In the genomic region with DNA sequence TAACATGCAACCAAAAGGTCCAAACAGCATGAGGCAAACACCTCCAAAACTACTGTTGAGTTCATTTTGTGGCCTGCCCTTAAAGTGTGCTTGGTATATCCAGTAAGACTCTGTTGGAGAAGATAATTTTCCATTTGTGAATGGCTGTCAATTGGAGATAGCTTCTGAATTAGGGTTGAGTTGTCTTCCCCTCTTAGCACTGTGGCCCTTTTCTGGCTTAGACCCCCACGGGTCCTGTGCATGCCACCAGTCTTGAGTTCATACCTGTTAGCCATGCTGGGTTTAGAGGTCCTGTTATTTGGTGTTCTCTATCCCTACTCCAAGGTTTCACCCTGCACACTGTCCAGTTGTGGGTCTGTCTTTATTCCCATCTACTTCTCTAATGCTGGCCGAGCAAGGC, we compare ENCODE assay signal across 12 mouse cellular contexts. TPM values are rescaled to one million over a fixed set of nuclear protein-coding genes. Genes with fewer than 3 reads are reported as not detected.
DNase-seq lines count a peak whose midpoint lies in the region; ATAC-seq and TF ChIP-seq lines count a peak whose summit lies in the region.
"Had no signal": no experiment of that assay in that cellular context is flagged by ENCODE, and none has a peak within 500 bp of the region (broad histone marks: within the 10 kb centered on the region; RNA-seq: fewer than 3 reads in every experiment).

No protein-coding gene starts in this region.

- ATAC-seq in heart, embryonic 11.5 days (replicated peaks; ENCODE audit: insufficient number of reproducible peaks, low FRiP score, low TSS enrichment) = no peak
- ATAC-seq in megakaryocyte, adult 5-6 weeks (ENCODE audit: poor library complexity, severe bottlenecking) = no peak
- ATAC-seq in liver, embryonic 13.5 days (ENCODE audit: low read depth) = no peak

- no peaks in the 10 kb centered on the region for H3K9me3 ChIP-seq in heart, embryonic 11.5 days (replicated peaks; ENCODE audit: control insufficient read depth, low read length)
- H3K9me3 ChIP-seq in megakaryocyte, embryonic 14.5 days = no peaks in the 10 kb centered on the region
- H3K9me3 ChIP-seq in ES-E14 (ENCODE audit: control insufficient read depth, insufficient read depth, low read depth, low read length) = no peaks in the 10 kb centered on the region
- no peaks in the 10 kb centered on the region for H3K9me3 ChIP-seq in liver, embryonic 13.5 days (replicated peaks)

- DNase-seq in heart, adult 11 months = no peak
- no peak for DNase-seq in ES-E14 (ENCODE audit: low read depth, low spot score)
- no peak for DNase-seq in liver, embryonic 13.5 days
- no peak for DNase-seq in layer of hippocampus, postnatal 25 days (ENCODE audit: extremely low spot score in 1 of 2, low spot score in 1 of 2)
- no peak for DNase-seq in kidney, postnatal 14 days
- DNase-seq: cerebellum, postnatal 10 days; gastrocnemius, postnatal 25 days; lung, postnatal 14 days; thymus, postnatal 36 days had no signal

- in situ Hi-C loops in ES-E14 (cut with MboI; ENCODE audit: low sequenced_read_pairs in 2 of 2, unreplicated experiment in 2 of 2) = no loop called here

- peaks cover 12% of the 10 kb centered on the region for H3K36me3 ChIP-seq in heart, embryonic 11.5 days (ENCODE audit: control insufficient read depth, insufficient read depth, low read length)
- H3K36me3 ChIP-seq in megakaryocyte, embryonic 14.5 days (replicated peaks; ENCODE audit: low read length) = peaks cover 70% of the 10 kb centered on the region
- H3K36me3 ChIP-seq in ES-E14 (ENCODE audit: control insufficient read depth, insufficient read depth, low read length, poor library complexity, severe bottlenecking) = peaks cover 47% of the 10 kb centered on the region
- peaks cover 66% of the 10 kb centered on the region for H3K36me3 ChIP-seq in liver, embryonic 13.5 days

- H3K27ac ChIP-seq in heart, embryonic 11.5 days (ENCODE audit: low read depth, low read length) = no peak overlapping the region
- no peak overlapping the region; the same call in 1 of the 2 replicates for H3K27ac ChIP-seq in ES-E14 (ENCODE audit: insufficient read depth, low read depth, low read length, poor library complexity, severe bottlenecking)
- H3K27ac ChIP-seq in liver, embryonic 13.5 days = peak overlapping the region; percentile 99

- H3K27me3 ChIP-seq in heart, embryonic 11.5 days (ENCODE audit: control insufficient read depth, insufficient read depth, low read length) = no peaks in the 10 kb centered on the region
- H3K27me3 ChIP-seq in megakaryocyte, embryonic 14.5 days (replicated peaks) = no peaks in the 10 kb centered on the region
- H3K27me3 ChIP-seq in liver, embryonic 13.5 days = no peaks in the 10 kb centered on the region

- peak overlapping the region; percentile 93; the same call in 1 of the 2 replicates for H3K4me2 ChIP-seq in heart, embryonic 11.5 days
- H3K4me2 ChIP-seq in liver, embryonic 13.5 days = peak overlapping the region; percentile 93

- H3K4me1 ChIP-seq in heart, embryonic 11.5 days (ENCODE audit: control insufficient read depth, insufficient read depth, low read length) = peaks cover 11% of the 10 kb centered on the region
- peaks cover 75% of the 10 kb centered on the region for H3K4me1 ChIP-seq in megakaryocyte, embryonic 14.5 days
- H3K4me1 ChIP-seq in ES-E14 (ENCODE audit: control insufficient read depth in 2 of 2, insufficient read depth in 2 of 2, low read length in 2 of 2, poor library complexity in 1 of 2) = peaks cover 0 to 1% of the 10 kb centered on the region in 2 experiments; a peak in 2 of 4 replicates
- peaks cover 57% of the 10 kb centered on the region for H3K4me1 ChIP-seq in liver, embryonic 13.5 days (replicated peaks)

- H3K9ac ChIP-seq in heart, embryonic 11.5 days (ENCODE audit: low read depth, low read length) = 0 out of 2 replicates have a peak overlapping the region, but pooled peaks have one; percentile 12
- peak overlapping the region; percentile 30; the same call in 1 of the 2 replicates for H3K9ac ChIP-seq in ES-E14 (ENCODE audit: insufficient read depth, low read depth, low read length, poor library complexity, severe bottlenecking)
- peak overlapping the region; percentile 99 for H3K9ac ChIP-seq in liver, embryonic 13.5 days

- WGBS in heart, embryonic 11.5 days (ENCODE audit: insufficient replicate concordance) = 92% methylated on average over 2 of the region's 2 CpGs
- 75% methylated on average over 2 of the region's 2 CpGs for WGBS in liver, embryonic 13.5 days (ENCODE audit: insufficient replicate concordance)

- H3K4me3 ChIP-seq in heart, embryonic 11.5 days (ENCODE audit: low read depth, low read length) = 0 out of 2 replicates have a peak overlapping the region, but pooled peaks have one; percentile 97
- H3K4me3 ChIP-seq in megakaryocyte, embryonic 14.5 days (replicated peaks) = peak overlapping the region; percentile 83
- peak overlapping the region in 1 of 2 experiments; percentile 90; a peak in 1 of 4 replicates for H3K4me3 ChIP-seq in ES-E14 (ENCODE audit: insufficient read depth in 1 of 2, low read depth in 1 of 2, low read length in 2 of 2, poor library complexity in 1 of 2, severe bottlenecking in 1 of 2)
- H3K4me3 ChIP-seq in liver, embryonic 13.5 days (replicated peaks) = peak overlapping the region; percentile 89

TF ChIP-seq in ES-E14, 5 proteins besides CTCF, POLR2A, EP300 and RAD21:
- no peak for TF ChIP-seq CHD2 (IDR thresholded peaks at IDR 0.05; ENCODE audit: low read depth, low read length)
TF ChIP-seq in ES-E14: peak in this region for 0.

RNA-seq across cellular contexts. Expression of gene Uba52, which starts 1.2 kb away (rescaled TPM):
- polyA plus RNA-seq in heart, embryonic 11.5 days (2014; fragmentation: Nextera tagmentation; extraction: Ambion mirVana) = 798 and 827 TPM in 2 replicates
- 499 and 989 TPM in 2 replicates for polyA plus RNA-seq in megakaryocyte, embryonic 14.5 days (2012; ENCODE audit: insufficient read depth, low replicate concordance)
- total RNA-seq in megakaryocyte, adult 5-6 weeks (2015) = 2,237 and 2,370 TPM in 2 replicates
- 4,162 and 4,635 TPM in 2 replicates for total RNA-seq in megakaryocyte, adult 5-6 weeks (2017)
- total RNA-seq in ES-E14 (2012; rRNA removed) = 3,214 and 4,257 TPM in 2 replicates
- 736 and 758 TPM in 2 replicates for polyA plus RNA-seq in liver, embryonic 13.5 days (2015; fragmentation: Nextera tagmentation; extraction: Ambion mirVana)
- 1,000 to 10,000 TPM; 1,005 to 1,128 TPM for total RNA-seq in layer of hippocampus, postnatal 25 days (2021)

RNA-seq across cellular contexts. Expression of gene Rex1bd, which starts 5.2 kb away (rescaled TPM):
- 109 and 124 TPM in 2 replicates for polyA plus RNA-seq in heart, embryonic 11.5 days (2014; fragmentation: Nextera tagmentation; extraction: Ambion mirVana)
- 135 and 319 TPM in 2 replicates for polyA plus RNA-seq in megakaryocyte, embryonic 14.5 days (2012; ENCODE audit: insufficient read depth, low replicate concordance)
- 40.4 and 47.5 TPM in 2 replicates for total RNA-seq in megakaryocyte, adult 5-6 weeks (2015)
- total RNA-seq in megakaryocyte, adult 5-6 weeks (2017) = 37.3 and 43.7 TPM in 2 replicates
- 125 and 130 TPM in 2 replicates for total RNA-seq in ES-E14 (2012; rRNA removed)
- 81.2 and 82.3 TPM in 2 replicates for polyA plus RNA-seq in liver, embryonic 13.5 days (2015; fragmentation: Nextera tagmentation; extraction: Ambion mirVana)
- total RNA-seq in layer of hippocampus, postnatal 25 days (2021) = 100 to 1,000 TPM in 1 of 2 experiments, 10 to 100 TPM in 1; 91.1 to 101 TPM

RNA-seq across cellular contexts. Expression of gene Fkbp8, which starts 15.8 kb away (rescaled TPM):
- 202 and 212 TPM in 2 replicates for polyA plus RNA-seq in heart, embryonic 11.5 days (2014; fragmentation: Nextera tagmentation; extraction: Ambion mirVana)
- polyA plus RNA-seq in megakaryocyte, embryonic 14.5 days (2012; ENCODE audit: insufficient read depth, low replicate concordance) = 3,667 and 5,102 TPM in 2 replicates
- total RNA-seq in megakaryocyte, adult 5-6 weeks (2015) = 75.1 and 75.3 TPM in 2 replicates
- 146 and 166 TPM in 2 replicates for total RNA-seq in megakaryocyte, adult 5-6 weeks (2017)
- total RNA-seq in ES-E14 (2012; rRNA removed) = 252 and 256 TPM in 2 replicates
- 177 and 182 TPM in 2 replicates for polyA plus RNA-seq in liver, embryonic 13.5 days (2015; fragmentation: Nextera tagmentation; extraction: Ambion mirVana)
- total RNA-seq in layer of hippocampus, postnatal 25 days (2021) = 100 to 1,000 TPM; 432 to 468 TPM

RNA-seq across cellular contexts. Expression of gene Kxd1, which starts 16.0 kb away (rescaled TPM):
- 67.3 and 68.1 TPM in 2 replicates for polyA plus RNA-seq in heart, embryonic 11.5 days (2014; fragmentation: Nextera tagmentation; extraction: Ambion mirVana)
- 33.5 and 40.2 TPM in 2 replicates for polyA plus RNA-seq in megakaryocyte, embryonic 14.5 days (2012; ENCODE audit: insufficient read depth, low replicate concordance)
- total RNA-seq in megakaryocyte, adult 5-6 weeks (2015) = 88.7 and 114 TPM in 2 replicates
- total RNA-seq in megakaryocyte, adult 5-6 weeks (2017) = 71.4 and 80.6 TPM in 2 replicates
- 27.9 and 35.3 TPM in 2 replicates for total RNA-seq in ES-E14 (2012; rRNA removed)
- 36.2 TPM in 2 replicates for polyA plus RNA-seq in liver, embryonic 13.5 days (2015; fragmentation: Nextera tagmentation; extraction: Ambion mirVana)
- total RNA-seq in layer of hippocampus, postnatal 25 days (2021) = 10 to 100 TPM; 37.8 to 38.0 TPM

RNA-seq across cellular contexts. Expression of gene Crlf1, which starts 18.8 kb away (rescaled TPM):
- 0.80 and 3.8 TPM in 2 replicates for polyA plus RNA-seq in heart, embryonic 11.5 days (2014; fragmentation: Nextera tagmentation; extraction: Ambion mirVana)
- polyA plus RNA-seq in megakaryocyte, embryonic 14.5 days (2012; ENCODE audit: insufficient read depth, low replicate concordance) = not detected in 2 replicates
- total RNA-seq in megakaryocyte, adult 5-6 weeks (2015) = not detected in 2 replicates
- not detected in 2 replicates for total RNA-seq in megakaryocyte, adult 5-6 weeks (2017)
- total RNA-seq in ES-E14 (2012; rRNA removed) = 17.0 and 29.3 TPM in 2 replicates
- polyA plus RNA-seq in liver, embryonic 13.5 days (2015; fragmentation: Nextera tagmentation; extraction: Ambion mirVana) = 3.2 and 3.6 TPM in 2 replicates
- 10 to 100 TPM; 45.2 to 49.5 TPM for total RNA-seq in layer of hippocampus, postnatal 25 days (2021)

Comparison
In these comparisons a context has a peak if more than half of its experiments do, and no peak if none do; other contexts are left out.
1. H3K9ac ChIP-seq: peak in every context shown above with its lines; median percentile 99 in liver, embryonic 13.5 days; 30 in ES-E14; 12 in heart, embryonic 11.5 days.